Mouse (Mus musculus): ENCODE results near the gene Gm10961. TPM values are rescaled to one million over a fixed set of nuclear protein-coding genes. Genes with fewer than 3 reads are reported as not detected.

Gene Gm10961
- total RNA-seq, 2 experiments from 2014 or later = not detected

GRCm38 (mm10) chr3:107656151-107656550 lies 25.0 kb downstream of the Gm10961 start:
- DNase-seq = no peak
- intact Hi-C loops (cut with DNase I) = no loop called here

DNA sequence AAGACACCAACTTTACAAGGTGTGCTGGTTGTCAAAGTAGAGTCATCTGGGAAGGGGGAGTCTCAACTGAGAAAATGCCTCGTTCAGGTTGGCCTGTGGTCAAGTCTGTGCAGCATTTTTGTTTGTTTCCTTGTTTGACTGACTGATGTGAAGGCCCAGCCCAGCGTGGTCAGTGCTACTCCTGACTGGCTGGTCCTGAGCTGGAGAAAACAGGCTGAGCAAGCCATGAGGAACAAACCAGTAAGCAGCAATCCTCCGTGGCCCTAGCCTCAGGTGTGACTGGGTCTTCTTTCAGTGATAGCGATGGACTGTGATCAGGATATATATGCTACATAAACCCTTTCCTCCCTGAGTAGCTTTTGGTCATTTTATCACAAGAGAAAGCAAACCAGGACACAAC lies 25.8 kb downstream of the Gm10961 start:
- intact Hi-C loops (cut with DNase I) = no loop called here
- DNase-seq = no peak

DNA sequence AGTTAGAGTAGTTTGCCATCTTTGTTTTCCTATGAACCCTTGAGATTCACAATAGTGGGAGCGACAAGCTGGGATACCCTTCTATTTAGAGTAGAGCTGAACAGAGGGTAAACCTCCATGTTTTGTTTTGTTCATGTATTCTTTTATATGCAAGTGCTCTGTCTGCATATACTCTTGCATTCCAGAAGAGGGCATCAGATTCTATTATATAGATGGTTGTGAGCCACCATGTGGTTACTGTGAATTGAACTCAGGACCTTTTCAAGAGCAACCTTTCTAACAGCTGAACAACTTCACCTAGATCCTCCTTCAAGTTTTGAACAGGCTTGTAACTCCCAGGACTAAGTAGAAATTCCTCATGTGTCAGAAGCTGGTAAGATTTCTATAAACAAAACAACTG lies 27.9 kb downstream of the Gm10961 start:
- no peak for DNase-seq
- intact Hi-C loops (cut with DNase I) = no loop called here

DNA sequence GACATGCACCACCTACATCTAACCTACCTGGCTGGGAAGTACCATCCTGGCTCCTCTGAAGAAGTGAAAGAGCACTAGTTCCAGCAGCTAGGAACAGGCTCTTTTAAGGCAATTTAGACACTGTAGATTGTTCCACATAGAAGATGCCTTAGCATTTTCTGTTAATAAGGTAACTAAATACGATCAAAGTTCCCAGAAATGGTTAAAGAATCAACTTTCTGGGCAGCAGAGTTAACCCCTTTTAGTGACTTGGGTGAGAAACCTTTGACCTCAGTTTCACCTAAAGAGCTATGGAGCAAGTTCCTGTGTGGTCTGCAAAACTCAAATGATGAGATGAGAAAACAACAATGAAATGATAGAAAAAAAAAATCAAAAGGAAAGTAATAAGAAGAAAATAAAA lies 33.5 kb downstream of the Gm10961 start:
- DNase-seq = no peak
- intact Hi-C loops (cut with DNase I) = no loop called here

- intact Hi-C loops (cut with DNase I) = no loop called here
Observed at GRCm38 (mm10) chr3:107667426-107667825, 36.3 kb downstream of the Gm10961 start.

DNA sequence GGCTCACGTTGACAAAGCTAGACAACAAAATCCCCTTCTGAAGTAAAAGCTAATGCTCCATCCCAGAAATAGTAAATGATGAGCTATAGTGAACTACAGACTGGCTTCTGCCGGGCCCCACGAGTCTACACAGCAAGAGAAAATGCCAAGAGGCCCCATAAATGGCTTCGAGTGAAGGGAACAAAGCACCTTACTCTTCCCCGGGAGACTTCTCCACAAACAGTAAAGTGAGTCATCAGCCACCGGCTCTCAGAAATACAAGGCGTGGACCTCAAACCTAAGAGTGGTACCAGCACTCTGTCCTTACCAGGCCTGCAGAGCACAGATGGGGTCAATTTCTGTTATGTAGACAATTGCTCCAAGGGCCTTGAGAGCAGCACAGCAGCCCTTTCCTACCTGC lies 37.7 kb downstream of the Gm10961 start:
- DNase-seq = no peak
- intact Hi-C loops (cut with DNase I) = no loop called here

More at GRCm38 (mm10) chr3:107667426-107667825, 36.3 kb downstream of the Gm10961 start:
- DNase-seq = no peak

DNA sequence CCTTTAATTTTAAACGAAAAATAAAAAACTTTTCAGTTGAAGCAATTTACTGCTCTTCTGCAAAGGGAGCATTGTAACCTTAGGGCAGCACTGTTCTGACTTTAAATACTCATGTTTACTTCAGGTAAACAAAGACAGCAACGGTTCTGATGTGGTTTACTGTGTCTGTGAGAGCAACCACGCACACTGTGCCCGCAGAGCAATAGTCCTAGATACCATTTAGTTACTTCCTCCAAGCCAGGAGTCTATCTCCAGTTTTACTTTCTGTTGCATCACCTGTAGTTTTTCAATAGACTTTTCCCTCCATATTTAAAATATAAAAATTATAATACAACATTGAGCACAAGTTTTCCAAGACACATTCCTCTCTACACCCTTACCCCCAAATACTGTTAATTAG lies 39.4 kb downstream of the Gm10961 start:
- intact Hi-C loops (cut with DNase I) = no loop called here
- no peak for DNase-seq

- DNase-seq = no peak
- intact Hi-C loops (cut with DNase I) = no loop called here
Observed at GRCm38 (mm10) chr3:107671509-107671908, 40.4 kb downstream of the Gm10961 start.

DNA sequence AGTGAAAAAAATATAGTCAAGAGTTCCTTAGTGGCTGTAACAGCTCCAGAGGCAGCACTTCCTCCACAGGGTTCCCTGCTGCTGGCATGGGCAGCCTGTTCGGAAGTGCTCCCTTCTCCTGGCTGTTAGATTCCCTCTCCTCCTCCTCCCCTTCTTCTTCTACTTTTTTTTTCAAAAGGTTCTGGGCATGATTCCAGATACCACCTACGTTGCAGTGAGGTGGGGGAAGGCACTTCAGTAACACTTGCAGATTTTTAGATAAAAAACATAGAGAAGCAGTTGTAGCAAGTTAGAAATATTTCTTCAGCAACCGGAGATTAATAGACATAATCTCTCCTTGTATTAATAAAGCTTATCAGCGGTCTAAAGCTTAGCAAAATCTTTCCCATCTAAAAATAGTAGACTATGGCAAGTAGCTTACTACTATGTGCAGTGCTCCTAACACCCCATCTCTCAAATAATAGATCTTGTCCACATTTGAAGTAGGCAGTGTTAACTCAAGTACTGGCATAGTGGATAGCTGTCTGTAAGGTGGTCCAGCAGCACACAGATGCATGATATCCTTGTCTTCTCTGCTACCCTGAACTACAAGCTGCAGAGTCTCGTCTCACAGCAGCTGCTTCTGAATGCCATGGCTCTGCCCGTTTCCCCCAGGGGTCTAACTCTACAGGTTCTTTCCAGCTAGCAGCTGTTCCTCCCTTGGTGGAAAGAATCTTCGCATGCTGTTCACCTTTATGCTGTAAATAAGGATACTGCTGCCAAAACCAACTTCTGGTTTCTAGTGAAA lies 49.9 kb downstream of the Gm10961 start:
- intact Hi-C loops (cut with DNase I) = no loop called here
- no peak for DNase-seq

Other genes with a start within 250 kb of the Gm10961 start
- 10 to 100 TPM; 72.7 to 86.8 TPM for gene Kcnc4, start 171.8 kb upstream of the Gm10961 start, total RNA-seq (2021)
- gene Slc6a17, start 113.3 kb upstream of the Gm10961 start, total RNA-seq (2021) = 1 to 10 TPM in 1 of 2 experiments, under 1 TPM in 1; 0.26 to 1.4 TPM
- not detected for gene Ubl4b, start 76.2 kb upstream of the Gm10961 start, total RNA-seq (2021)
- not detected for gene Alx3, start 36.3 kb upstream of the Gm10961 start, total RNA-seq (2021)
- 10 to 100 TPM; 14.4 to 14.7 TPM for gene Strip1, start 372 bp downstream of the Gm10961 start, total RNA-seq (2021)
- gene Ahcyl1, start 65.2 kb downstream of the Gm10961 start, total RNA-seq (2021) = 10 to 100 TPM; 25.0 to 28.9 TPM
- gene Csf1, start 129.1 kb downstream of the Gm10961 start, total RNA-seq (2021) = 1 to 10 TPM; 6.0 to 9.7 TPM
- not detected for gene Eps8l3, start 245.9 kb downstream of the Gm10961 start, total RNA-seq (2021)

Data from gastrocnemius, postnatal 36 days (tissue).